Mouse (Mus musculus) stomach, embryonic 16.5 days (tissue): ENCODE data around the gene Dnase1. TPM values are rescaled to one million over a fixed set of nuclear protein-coding genes. Genes with fewer than 3 reads are reported as not detected.

Experiments used
- ATAC-seq: fragments of 200-750 bp; cut with Nextera tagmentation; 2 replicates; pipeline ENCODE4 v1.8.0; 2017; ENCODE audit warnings: moderate number of reproducible peaks, moderate TSS enrichment; ENCODE audit not compliant: insufficient read depth, low FRiP score
- H3K27ac ChIP-seq: fragments of 300-500 bp; sonication (generic); 2 replicates; pipeline ENCODE4 v1.5.1; 2014; ENCODE audit warnings: low read length
- H3K27me3 ChIP-seq: fragments of 300-500 bp; sonication (generic); 2 replicates; pipeline ENCODE4 v1.6.1; 2014; ENCODE audit warnings: low read length, control low read depth, mixed read lengths; ENCODE audit not compliant: control insufficient read depth, insufficient read depth
- H3K36me3 ChIP-seq: fragments of 300-500 bp; sonication (generic); 2 replicates; pipeline ENCODE4 v1.6.1; 2014; ENCODE audit warnings: low read length; ENCODE audit not compliant: control insufficient read depth, insufficient read depth
- H3K4me1 ChIP-seq: fragments of 300-500 bp; sonication (generic); 2 replicates; pipeline ENCODE4 v1.6.1; 2014; ENCODE audit warnings: low read length, control low read depth, mixed read lengths; ENCODE audit not compliant: control insufficient read depth, insufficient read depth
- H3K4me2 ChIP-seq: fragments of 300-500 bp; sonication (generic); 2 replicates; pipeline ENCODE4 v1.6.1; 2014; ENCODE audit warnings: low read depth, low read length, mixed read lengths
- H3K4me3 ChIP-seq: fragments of 300-500 bp; sonication (generic); replicated peaks from 2 replicates; pipeline ENCODE4 v1.5.1; 2014; ENCODE audit warnings: mild to moderate bottlenecking, low read length
- H3K9ac ChIP-seq: fragments of 300-500 bp; sonication (generic); 2 replicates; pipeline ENCODE4 v1.6.1; 2014; ENCODE audit warnings: low read length
- H3K9me3 ChIP-seq: fragments of 300-500 bp; sonication (generic); replicated peaks from 2 replicates; pipeline ENCODE4 v1.6.1; 2016; ENCODE audit warnings: low read length, control low read depth; ENCODE audit not compliant: control insufficient read depth
- WGBS: fragments of 180-500 bp; shearing (Covaris S2); extraction: QIAGEN DNeasy Blood & Tissue Kit; methylation state at CpG from one replicate; pipeline ENCODE4 v1.1.7; 2014; 5-methylcytosine and 5-hydroxymethylcytosine counted together
- polyA plus RNA-seq: library from polyadenylated mRNA; unstranded; fragments of >200 nt; fragmentation: Nextera tagmentation; extraction: Ambion mirVana; gene quantifications from 2 replicates; pipeline ENCODE4 v1.2.1, GENCODE M21; 2015

Dnase1 gene
- polyA plus RNA-seq, 1 experiment from 2014 or later: 4.2 TPM

GRCm38 (mm10) chr16:4026672-4027071, 10.1 kb upstream of the Dnase1 start:
- H3K36me3 ChIP-seq: no peaks in the 10 kb centered on the region
- no peak for ATAC-seq
- 50% methylated on average over 1 of the region's 1 CpGs for WGBS
- no peak overlapping the region for H3K4me2 ChIP-seq
- no peak overlapping the region for H3K4me3 ChIP-seq
- H3K27me3 ChIP-seq: no peaks in the 10 kb centered on the region
- H3K4me1 ChIP-seq: no peaks in the 10 kb centered on the region; the same call in 1 of the 2 replicates
- no peak overlapping the region for H3K27ac ChIP-seq
- H3K9me3 ChIP-seq: no peaks in the 10 kb centered on the region
- no peak overlapping the region for H3K9ac ChIP-seq

- ATAC-seq: no peak
- Histone ChIP-seq H3K9ac (no peak overlapping the region), H3K36me3 (no peaks in the 10 kb centered on the region), H3K27ac (no peak overlapping the region), H3K27me3 (no peaks in the 10 kb centered on the region), H3K4me2 (no peak overlapping the region), H3K4me1 (no peaks in the 10 kb centered on the region; the same call in 1 of the 2 replicates), H3K4me3 (no peak overlapping the region), H3K9me3 (no peaks in the 10 kb centered on the region)
- 78% methylated on average over 3 of the region's 3 CpGs for WGBS
Measured at GRCm38 (mm10) chr16:4027211-4027610, 9.5 kb upstream of the Dnase1 start.

GRCm38 (mm10) chr16:4029371-4029841, 7.3 kb upstream of the Dnase1 start:
- Histone ChIP-seq H3K4me2 (no peak overlapping the region), H3K4me3 (no peak overlapping the region), H3K4me1 (no peaks in the 10 kb centered on the region; the same call in 1 of the 2 replicates), H3K36me3 (no peaks in the 10 kb centered on the region), H3K27ac (no peak overlapping the region), H3K27me3 (no peaks in the 10 kb centered on the region), H3K9ac (no peak overlapping the region), H3K9me3 (no peaks in the 10 kb centered on the region)
- ATAC-seq: no peak
- WGBS: 73% methylated on average over 5 of the region's 5 CpGs

GRCm38 (mm10) chr16:4030501-4030900, 6.2 kb upstream of the Dnase1 start:
- Histone ChIP-seq H3K36me3 (no peaks in the 10 kb centered on the region), H3K27ac (no peak overlapping the region), H3K4me2 (no peak overlapping the region), H3K27me3 (no peaks in the 10 kb centered on the region), H3K4me3 (no peak overlapping the region), H3K9me3 (no peaks in the 10 kb centered on the region), H3K9ac (no peak overlapping the region), H3K4me1 (no peaks in the 10 kb centered on the region; the same call in 1 of the 2 replicates)
- no peak for ATAC-seq
- WGBS: 97% methylated on average over 10 of the region's 10 CpGs

- no peak for ATAC-seq
- Histone ChIP-seq H3K27ac (no peak overlapping the region), H3K4me2 (no peak overlapping the region), H3K27me3 (no peaks in the 10 kb centered on the region), H3K4me1 (no peaks in the 10 kb centered on the region; the same call in 1 of the 2 replicates), H3K36me3 (no peaks in the 10 kb centered on the region), H3K9me3 (no peaks in the 10 kb centered on the region), H3K9ac (no peak overlapping the region), H3K4me3 (no peak overlapping the region)
- 60% methylated on average over 5 of the region's 6 CpGs for WGBS
Measured at GRCm38 (mm10) chr16:4031441-4032274, 5.1 kb upstream of the Dnase1 start.

- no peak overlapping the region for H3K9ac ChIP-seq
- H3K4me2 ChIP-seq: no peak overlapping the region
- no peaks in the 10 kb centered on the region; the same call in 1 of the 2 replicates for H3K4me1 ChIP-seq
- 80% methylated on average over 6 of the region's 6 CpGs for WGBS
- H3K9me3 ChIP-seq: no peaks in the 10 kb centered on the region
- H3K27ac ChIP-seq: no peak overlapping the region
- no peak overlapping the region for H3K4me3 ChIP-seq
- no peaks in the 10 kb centered on the region for H3K27me3 ChIP-seq
- 0 out of 2 replicates have a peak, but pooled peaks cover 3% of the 10 kb centered on the region for H3K36me3 ChIP-seq
- ATAC-seq: no peak
Measured at GRCm38 (mm10) chr16:4032341-4032748, 4.4 kb upstream of the Dnase1 start.

DNA sequence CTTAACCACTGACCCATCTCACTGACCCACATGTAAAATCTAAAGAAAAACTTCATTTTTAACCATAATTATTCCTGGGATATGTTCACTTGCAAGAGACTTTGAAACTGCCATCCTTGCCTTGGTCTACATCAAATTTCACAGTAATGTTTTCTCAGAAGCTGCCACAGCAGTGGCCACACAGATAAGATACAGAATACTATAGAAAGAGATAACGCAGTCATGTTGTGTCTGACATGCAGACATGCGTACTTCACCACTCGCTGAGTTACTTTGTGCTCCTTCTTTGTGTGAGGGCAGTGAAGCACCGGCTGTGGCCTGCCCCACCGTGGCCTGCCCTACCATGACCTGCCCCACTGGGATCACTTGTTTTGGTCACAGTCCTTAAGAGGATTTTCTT, 2.8 kb upstream of the Dnase1 start:
- no peak overlapping the region for H3K4me3 ChIP-seq
- H3K27me3 ChIP-seq: no peaks in the 10 kb centered on the region
- WGBS: 76% methylated on average over 5 of the region's 5 CpGs
- no peak overlapping the region for H3K27ac ChIP-seq
- H3K4me1 ChIP-seq: no peaks in the 10 kb centered on the region; the same call in 1 of the 2 replicates
- H3K9ac ChIP-seq: no peak overlapping the region
- H3K4me2 ChIP-seq: no peak overlapping the region
- no peak for ATAC-seq
- 0 out of 2 replicates have a peak, but pooled peaks cover 4% of the 10 kb centered on the region for H3K36me3 ChIP-seq
- no peaks in the 10 kb centered on the region for H3K9me3 ChIP-seq

GRCm38 (mm10) chr16:4034476-4034875, 2.3 kb upstream of the Dnase1 start:
- Histone ChIP-seq H3K27ac (no peak overlapping the region), H3K9ac (no peak overlapping the region), H3K36me3 (peaks cover 7% of the 10 kb centered on the region; the same call in 1 of the 2 replicates), H3K4me3 (no peak overlapping the region), H3K4me2 (no peak overlapping the region), H3K4me1 (no peaks in the 10 kb centered on the region), H3K9me3 (no peaks in the 10 kb centered on the region), H3K27me3 (no peaks in the 10 kb centered on the region)
- no peak for ATAC-seq
- 77% methylated on average over 3 of the region's 3 CpGs for WGBS

GRCm38 (mm10) chr16:4035575-4035974, 1.2 kb upstream of the Dnase1 start:
- ATAC-seq: no peak
- H3K27ac ChIP-seq: no peak overlapping the region
- peaks cover 15% of the 10 kb centered on the region; the same call in 1 of the 2 replicates for H3K36me3 ChIP-seq
- WGBS: 86% methylated on average over 2 of the region's 2 CpGs
- no peaks in the 10 kb centered on the region for H3K9me3 ChIP-seq
- no peak overlapping the region for H3K9ac ChIP-seq
- no peaks in the 10 kb centered on the region for H3K4me1 ChIP-seq
- H3K27me3 ChIP-seq: no peaks in the 10 kb centered on the region
- no peak overlapping the region for H3K4me3 ChIP-seq
- H3K4me2 ChIP-seq: no peak overlapping the region
